Mouse (Mus musculus) heart, embryonic 16.5 days (tissue): ENCODE data around the gene Rab33b. TPM values are rescaled to one million over a fixed set of nuclear protein-coding genes. Genes with fewer than 3 reads are reported as not detected.

Experiments
- ATAC-seq: fragments of 200-750 bp; cut with Nextera tagmentation; replicated peaks from 2 replicates; pipeline ENCODE4 v1.8.0; 2017; ENCODE audit warnings: moderate number of reproducible peaks; ENCODE audit not compliant: insufficient read depth, low FRiP score; ENCODE audit errors: extremely low read depth
- H3K27ac ChIP-seq: fragments of 300-500 bp; sonication (generic); 2 replicates; pipeline ENCODE4 v1.5.1; 2014; ENCODE audit warnings: mild to moderate bottlenecking, low read length, control low read depth, moderate library complexity
- H3K27me3 ChIP-seq: fragments of 300-500 bp; sonication (generic); 2 replicates; pipeline ENCODE4 v1.6.1; 2014; ENCODE audit warnings: low read length, mixed read lengths; ENCODE audit not compliant: control insufficient read depth, insufficient read depth
- H3K36me3 ChIP-seq: fragments of 300-500 bp; sonication (generic); 2 replicates; pipeline ENCODE4 v1.6.1; 2014; ENCODE audit not compliant: control insufficient read depth, insufficient read depth
- H3K4me1 ChIP-seq: fragments of 300-500 bp; sonication (generic); 2 replicates; pipeline ENCODE4 v1.6.1; 2014; ENCODE audit warnings: low read length, mixed read lengths; ENCODE audit not compliant: control insufficient read depth, insufficient read depth
- H3K4me2 ChIP-seq: fragments of 300-500 bp; sonication (generic); 2 replicates; pipeline ENCODE4 v1.6.1; 2014; ENCODE audit warnings: low read depth, mild to moderate bottlenecking, control low read depth, low read length
- H3K4me3 ChIP-seq: fragments of 300-500 bp; sonication (generic); 2 replicates; pipeline ENCODE4 v1.5.1; 2014; ENCODE audit warnings: mild to moderate bottlenecking, control low read depth, low read length
- H3K9ac ChIP-seq: fragments of 300-500 bp; sonication (generic); 2 replicates; pipeline ENCODE4 v1.6.1; 2014; ENCODE audit warnings: low read length, control low read depth
- H3K9me3 ChIP-seq: fragments of 300-500 bp; sonication (generic); replicated peaks from 2 replicates; pipeline ENCODE4 v1.6.1; 2016; ENCODE audit warnings: low read length; ENCODE audit not compliant: control insufficient read depth
- WGBS: fragments of 180-500 bp; shearing (Covaris S2); extraction: QIAGEN DNeasy Blood & Tissue Kit; methylation state at CpG from one replicate; pipeline ENCODE4 v1.1.7; 2014; 5-methylcytosine and 5-hydroxymethylcytosine counted together
- polyA plus RNA-seq: library from polyadenylated mRNA; unstranded; fragments of >200 nt; fragmentation: Nextera tagmentation; extraction: Ambion mirVana; gene quantifications from 2 replicates; pipeline ENCODE4 v1.2.1, GENCODE M21; 2015

Gene Rab33b
- polyA plus RNA-seq, 1 experiment from 2014 or later = 16.9 TPM

- H3K4me3 ChIP-seq = no peak overlapping the region
- H3K9me3 ChIP-seq = no peaks in the 10 kb centered on the region
- WGBS = 90% methylated on average over 19 of the region's 19 CpGs
- no peaks in the 10 kb centered on the region for H3K27me3 ChIP-seq
- no peak overlapping the region for H3K27ac ChIP-seq
- peaks cover 25% of the 10 kb centered on the region for H3K36me3 ChIP-seq
- ATAC-seq = no peak
- H3K4me1 ChIP-seq = peaks cover 4% of the 10 kb centered on the region; the same call in 1 of the 2 replicates
- no peak overlapping the region for H3K9ac ChIP-seq
- no peak overlapping the region for H3K4me2 ChIP-seq
Observed at GRCm38 (mm10) chr3:51544442-51545128, 60.9 kb downstream of the Rab33b start.

Other genes starting within 250 kb of the Rab33b start
- gene Elf2, start 143.3 kb upstream of the Rab33b start, polyA plus RNA-seq = 53.4 and 61.9 TPM in 2 replicates
- 10.2 and 10.7 TPM in 2 replicates for gene Mgarp, start 87.2 kb upstream of the Rab33b start, polyA plus RNA-seq
- 1,483 and 1,554 TPM in 2 replicates for gene Ndufc1, start 74.9 kb upstream of the Rab33b start, polyA plus RNA-seq
- gene Naa15, start 68.8 kb upstream of the Rab33b start, polyA plus RNA-seq = 29.9 and 32.7 TPM in 2 replicates
- gene Setd7, start 77.0 kb downstream of the Rab33b start, polyA plus RNA-seq = 4.5 and 5.0 TPM in 2 replicates
- 8.6 and 13.8 TPM in 2 replicates for gene Mgst2, start 176.4 kb downstream of the Rab33b start, polyA plus RNA-seq